Mouse (Mus musculus): ENCODE data around the gene Ephb1. TPM values are rescaled to one million over a fixed set of nuclear protein-coding genes. Genes with fewer than 3 reads are reported as not detected.

Gene Ephb1
- polyA plus RNA-seq, 1 experiment: 2.5 TPM

GRCm38 (mm10) chr9:102194063-102194462, 160.4 kb downstream of the Ephb1 start:
- no peaks in the 10 kb centered on the region for H3K79me2 ChIP-seq (ENCODE audit: control insufficient read depth, insufficient read depth)
- no peaks in the 10 kb centered on the region for H3K27me3 ChIP-seq (ENCODE audit: control insufficient read depth, insufficient read depth, insufficient read length)
- TF ChIP-seq POLR2AphosphoS2 (IDR thresholded peaks at IDR 0.05; ENCODE audit: insufficient read length, low read depth): no peak
- no peak for TF ChIP-seq CEBPB (IDR thresholded peaks at IDR 0.05; ENCODE audit: insufficient read depth, poor library complexity, severe bottlenecking)
- no peak for TF ChIP-seq MYOG (IDR thresholded peaks at IDR 0.05; ENCODE audit: control insufficient read depth in 1 of 3, insufficient read depth in 1 of 3, insufficient read length in 2 of 3, low read depth in 2 of 3)
- no peak for TF ChIP-seq USF1 (IDR thresholded peaks at IDR 0.05; ENCODE audit: low read depth)
- no peak for TF ChIP-seq MAX (IDR thresholded peaks at IDR 0.05; ENCODE audit: low read depth)
- no peak for TF ChIP-seq E2F4 (IDR thresholded peaks at IDR 0.05; ENCODE audit: insufficient read depth)
- no peak for TF ChIP-seq TCF12 (IDR thresholded peaks at IDR 0.05; ENCODE audit: insufficient read depth, poor library complexity, severe bottlenecking)
- TF ChIP-seq POLR2A (IDR thresholded peaks at IDR 0.05; ENCODE audit: insufficient read length, low read depth): no peak
- no peak for TF ChIP-seq REST (IDR thresholded peaks at IDR 0.05; ENCODE audit: insufficient read depth, insufficient read length)
- no peak for TF ChIP-seq MYOD1 (IDR thresholded peaks at IDR 0.05; ENCODE audit: control insufficient read depth in 1 of 3, insufficient read length in 2 of 3, low read depth in 2 of 3)
- TF ChIP-seq TCF3 (IDR thresholded peaks at IDR 0.05; ENCODE audit: insufficient read length, low read depth): no peak
- TF ChIP-seq SRF (IDR thresholded peaks at IDR 0.05; ENCODE audit: control insufficient read depth, insufficient read length, low read depth): no peak
- no peak overlapping the region for H3ac ChIP-seq (ENCODE audit: control insufficient read depth, insufficient read length)
- no peak overlapping the region for H3K4me3 ChIP-seq
- H3K4me2 ChIP-seq (ENCODE audit: low read depth): no peak overlapping the region
- no peaks in the 10 kb centered on the region for H3K36me3 ChIP-seq (ENCODE audit: control insufficient read depth, insufficient read depth)

- H3ac ChIP-seq (ENCODE audit: control insufficient read depth, insufficient read length): no peak overlapping the region
- no peaks in the 10 kb centered on the region for H3K79me2 ChIP-seq (ENCODE audit: control insufficient read depth, insufficient read depth)
- no peak for TF ChIP-seq USF1 (IDR thresholded peaks at IDR 0.05; ENCODE audit: low read depth)
- no peak for TF ChIP-seq MAX (IDR thresholded peaks at IDR 0.05; ENCODE audit: low read depth)
- no peak for TF ChIP-seq TCF12 (IDR thresholded peaks at IDR 0.05; ENCODE audit: insufficient read depth, poor library complexity, severe bottlenecking)
- TF ChIP-seq MYOD1 (IDR thresholded peaks at IDR 0.05; ENCODE audit: control insufficient read depth in 1 of 3, insufficient read length in 2 of 3, low read depth in 2 of 3): no peak
- no peak for TF ChIP-seq TCF3 (IDR thresholded peaks at IDR 0.05; ENCODE audit: insufficient read length, low read depth)
- no peak for TF ChIP-seq POLR2A (IDR thresholded peaks at IDR 0.05; ENCODE audit: insufficient read length, low read depth)
- TF ChIP-seq MYOG (IDR thresholded peaks at IDR 0.05; ENCODE audit: control insufficient read depth in 1 of 3, insufficient read depth in 1 of 3, insufficient read length in 2 of 3, low read depth in 2 of 3): no peak
- no peak for TF ChIP-seq SRF (IDR thresholded peaks at IDR 0.05; ENCODE audit: control insufficient read depth, insufficient read length, low read depth)
- no peak for TF ChIP-seq REST (IDR thresholded peaks at IDR 0.05; ENCODE audit: insufficient read depth, insufficient read length)
- no peak for TF ChIP-seq CEBPB (IDR thresholded peaks at IDR 0.05; ENCODE audit: insufficient read depth, poor library complexity, severe bottlenecking)
- no peak for TF ChIP-seq POLR2AphosphoS2 (IDR thresholded peaks at IDR 0.05; ENCODE audit: insufficient read length, low read depth)
- no peak for TF ChIP-seq E2F4 (IDR thresholded peaks at IDR 0.05; ENCODE audit: insufficient read depth)
- no peaks in the 10 kb centered on the region for H3K36me3 ChIP-seq (ENCODE audit: control insufficient read depth, insufficient read depth)
- H3K27me3 ChIP-seq (ENCODE audit: control insufficient read depth, insufficient read depth, insufficient read length): no peaks in the 10 kb centered on the region
- no peak overlapping the region for H3K4me3 ChIP-seq
- no peak overlapping the region for H3K4me2 ChIP-seq (ENCODE audit: low read depth)
These were observed 161.5 kb downstream of the Ephb1 start for GRCm38 (mm10) chr9:102192724-102193685.

GRCm38 (mm10) chr9:102190058-102190457, 164.4 kb downstream of the Ephb1 start:
- no peak for TF ChIP-seq REST (IDR thresholded peaks at IDR 0.05; ENCODE audit: insufficient read depth, insufficient read length)
- H3ac ChIP-seq (ENCODE audit: control insufficient read depth, insufficient read length): no peak overlapping the region
- H3K4me2 ChIP-seq (ENCODE audit: low read depth): no peak overlapping the region
- no peak overlapping the region for H3K4me3 ChIP-seq
- no peaks in the 10 kb centered on the region for H3K36me3 ChIP-seq (ENCODE audit: control insufficient read depth, insufficient read depth)
- H3K27me3 ChIP-seq (ENCODE audit: control insufficient read depth, insufficient read depth, insufficient read length): no peaks in the 10 kb centered on the region
- H3K79me2 ChIP-seq (ENCODE audit: control insufficient read depth, insufficient read depth): no peaks in the 10 kb centered on the region

GRCm38 (mm10) chr9:102189406-102189805, 165.1 kb downstream of the Ephb1 start:
- TF ChIP-seq REST (IDR thresholded peaks at IDR 0.05; ENCODE audit: insufficient read depth, insufficient read length): no peak
- no peak for TF ChIP-seq POLR2AphosphoS2 (IDR thresholded peaks at IDR 0.05; ENCODE audit: insufficient read length, low read depth)
- no peak for TF ChIP-seq MAX (IDR thresholded peaks at IDR 0.05; ENCODE audit: low read depth)
- no peak for TF ChIP-seq USF1 (IDR thresholded peaks at IDR 0.05; ENCODE audit: low read depth)
- no peak for TF ChIP-seq POLR2A (IDR thresholded peaks at IDR 0.05; ENCODE audit: insufficient read length, low read depth)
- TF ChIP-seq MYOD1 (IDR thresholded peaks at IDR 0.05; ENCODE audit: control insufficient read depth in 1 of 3, insufficient read length in 2 of 3, low read depth in 2 of 3): no peak
- TF ChIP-seq TCF12 (IDR thresholded peaks at IDR 0.05; ENCODE audit: insufficient read depth, poor library complexity, severe bottlenecking): no peak
- no peak for TF ChIP-seq CEBPB (IDR thresholded peaks at IDR 0.05; ENCODE audit: insufficient read depth, poor library complexity, severe bottlenecking)
- no peak for TF ChIP-seq SRF (IDR thresholded peaks at IDR 0.05; ENCODE audit: control insufficient read depth, insufficient read length, low read depth)
- H3K36me3 ChIP-seq (ENCODE audit: control insufficient read depth, insufficient read depth): no peaks in the 10 kb centered on the region
- H3ac ChIP-seq (ENCODE audit: control insufficient read depth, insufficient read length): no peak overlapping the region
- no peak overlapping the region for H3K4me2 ChIP-seq (ENCODE audit: low read depth)
- no peaks in the 10 kb centered on the region for H3K79me2 ChIP-seq (ENCODE audit: control insufficient read depth, insufficient read depth)
- no peak overlapping the region for H3K4me3 ChIP-seq
- no peaks in the 10 kb centered on the region for H3K27me3 ChIP-seq (ENCODE audit: control insufficient read depth, insufficient read depth, insufficient read length)

Data from myocyte (in vitro differentiated cells).